Mouse (Mus musculus): Measurements from ENCODE around the gene Cpne6. TPM values are rescaled to one million over a fixed set of nuclear protein-coding genes. Genes with fewer than 3 reads are reported as not detected.

Gene Cpne6
- polyA plus RNA-seq, 2 experiments: 0.65 to 0.83 TPM

GRCm38 (mm10) chr14:55469041-55469440, 41.2 kb upstream of the Cpne6 start:
- 74% methylated on average over 2 of the region's 2 CpGs for WGBS
- H3K4me1 ChIP-seq (ENCODE audit: control insufficient read depth, insufficient read depth, low read length): no peaks in the 10 kb centered on the region
- H3K27ac ChIP-seq (replicated peaks; ENCODE audit: low read depth, low read length): no peak overlapping the region
- H3K4me2 ChIP-seq (replicated peaks; ENCODE audit: low read depth, low read length, severe bottlenecking): no peak overlapping the region
- DNase-seq (ENCODE audit: low spot score): no peak
- ATAC-seq (ENCODE audit: low FRiP score, low read depth): no peak
- H3K27me3 ChIP-seq (ENCODE audit: control insufficient read depth, insufficient read depth, low read length): no peaks in the 10 kb centered on the region
- no peaks in the 10 kb centered on the region for H3K36me3 ChIP-seq (ENCODE audit: control insufficient read depth, insufficient read depth, low read length)
- no peak overlapping the region for H3K9ac ChIP-seq (ENCODE audit: low read depth, low read length, severe bottlenecking)
- no peak overlapping the region for H3K4me3 ChIP-seq (replicated peaks; ENCODE audit: low read length)
- no peaks in the 10 kb centered on the region for H3K9me3 ChIP-seq (ENCODE audit: control insufficient read depth, low read length)
- TF ChIP-seq POLR2A (IDR thresholded peaks at IDR 0.05; ENCODE audit: borderline replicate concordance, extremely low read depth, insufficient read depth, insufficient read length): no peak

- no peak for TF ChIP-seq POLR2A (IDR thresholded peaks at IDR 0.05; ENCODE audit: borderline replicate concordance, extremely low read depth, insufficient read depth, insufficient read length)
- WGBS: 76% methylated on average over 6 of the region's 6 CpGs
- ATAC-seq (ENCODE audit: low FRiP score, low read depth) (no peak), DNase-seq (ENCODE audit: low spot score) (no peak)
- no peak overlapping the region for H3K27ac ChIP-seq (replicated peaks; ENCODE audit: low read depth, low read length)
- H3K4me3 ChIP-seq (replicated peaks; ENCODE audit: low read length): no peak overlapping the region
- H3K9ac ChIP-seq (ENCODE audit: low read depth, low read length, severe bottlenecking): no peak overlapping the region
- H3K36me3 ChIP-seq (ENCODE audit: control insufficient read depth, insufficient read depth, low read length): no peaks in the 10 kb centered on the region
- H3K4me2 ChIP-seq (replicated peaks; ENCODE audit: low read depth, low read length, severe bottlenecking): no peak overlapping the region
- H3K4me1 ChIP-seq (ENCODE audit: control insufficient read depth, insufficient read depth, low read length): no peaks in the 10 kb centered on the region
- H3K9me3 ChIP-seq (ENCODE audit: control insufficient read depth, low read length): no peaks in the 10 kb centered on the region
- no peaks in the 10 kb centered on the region for H3K27me3 ChIP-seq (ENCODE audit: control insufficient read depth, insufficient read depth, low read length)
These were observed 40.4 kb upstream of the Cpne6 start for GRCm38 (mm10) chr14:55469821-55470220.

- no peaks in the 10 kb centered on the region for H3K9me3 ChIP-seq (ENCODE audit: control insufficient read depth, low read length)
- no peak overlapping the region for H3K27ac ChIP-seq (replicated peaks; ENCODE audit: low read depth, low read length)
- H3K9ac ChIP-seq (ENCODE audit: low read depth, low read length, severe bottlenecking): no peak overlapping the region
- H3K36me3 ChIP-seq (ENCODE audit: control insufficient read depth, insufficient read depth, low read length): no peaks in the 10 kb centered on the region
- WGBS: 9% methylated on average over 10 of the region's 10 CpGs
- no peak for TF ChIP-seq POLR2A (IDR thresholded peaks at IDR 0.05; ENCODE audit: borderline replicate concordance, extremely low read depth, insufficient read depth, insufficient read length)
- DNase-seq (ENCODE audit: low spot score): peak; percentile 47
- H3K4me1 ChIP-seq (ENCODE audit: control insufficient read depth, insufficient read depth, low read length): no peaks in the 10 kb centered on the region
- ATAC-seq (ENCODE audit: low FRiP score, low read depth): no peak
- no peak overlapping the region for H3K4me2 ChIP-seq (replicated peaks; ENCODE audit: low read depth, low read length, severe bottlenecking)
- H3K4me3 ChIP-seq (replicated peaks; ENCODE audit: low read length): no peak overlapping the region
- no peaks in the 10 kb centered on the region for H3K27me3 ChIP-seq (ENCODE audit: control insufficient read depth, insufficient read depth, low read length)
These were observed 39.4 kb upstream of the Cpne6 start for GRCm38 (mm10) chr14:55470806-55471205.

- Histone ChIP-seq H3K36me3 (ENCODE audit: control insufficient read depth, insufficient read depth, low read length) (no peaks in the 10 kb centered on the region), H3K27me3 (ENCODE audit: control insufficient read depth, insufficient read depth, low read length) (no peaks in the 10 kb centered on the region), H3K27ac (replicated peaks; ENCODE audit: low read depth, low read length) (no peak overlapping the region), H3K9me3 (ENCODE audit: control insufficient read depth, low read length) (no peaks in the 10 kb centered on the region), H3K4me2 (replicated peaks; ENCODE audit: low read depth, low read length, severe bottlenecking) (no peak overlapping the region), H3K4me3 (replicated peaks; ENCODE audit: low read length) (no peak overlapping the region), H3K4me1 (ENCODE audit: control insufficient read depth, insufficient read depth, low read length) (no peaks in the 10 kb centered on the region), H3K9ac (ENCODE audit: low read depth, low read length, severe bottlenecking) (no peak overlapping the region)
- ATAC-seq (ENCODE audit: low FRiP score, low read depth) (no peak), DNase-seq (ENCODE audit: low spot score) (no peak)
- no peak for TF ChIP-seq POLR2A (IDR thresholded peaks at IDR 0.05; ENCODE audit: borderline replicate concordance, extremely low read depth, insufficient read depth, insufficient read length)
- 50% methylated on average over 2 of the region's 2 CpGs for whole genome bisulfite sequencing
These were observed 34.6 kb upstream of the Cpne6 start for GRCm38 (mm10) chr14:55475654-55476053.

- Histone ChIP-seq H3K27me3 (ENCODE audit: control insufficient read depth, insufficient read depth, low read length) (no peaks in the 10 kb centered on the region), H3K9me3 (ENCODE audit: control insufficient read depth, low read length) (no peaks in the 10 kb centered on the region), H3K27ac (replicated peaks; ENCODE audit: low read depth, low read length) (no peak overlapping the region), H3K9ac (ENCODE audit: low read depth, low read length, severe bottlenecking) (no peak overlapping the region), H3K4me2 (replicated peaks; ENCODE audit: low read depth, low read length, severe bottlenecking) (no peak overlapping the region), H3K4me3 (replicated peaks; ENCODE audit: low read length) (no peak overlapping the region), H3K36me3 (ENCODE audit: control insufficient read depth, insufficient read depth, low read length) (no peaks in the 10 kb centered on the region), H3K4me1 (ENCODE audit: control insufficient read depth, insufficient read depth, low read length) (no peaks in the 10 kb centered on the region)
- WGBS: 100% methylated on average over 1 of the region's 1 CpGs
- ATAC-seq (ENCODE audit: low FRiP score, low read depth) (no peak), DNase-seq (ENCODE audit: low spot score) (no peak)
- no peak for TF ChIP-seq POLR2A (IDR thresholded peaks at IDR 0.05; ENCODE audit: borderline replicate concordance, extremely low read depth, insufficient read depth, insufficient read length)
These were observed 32.8 kb upstream of the Cpne6 start for GRCm38 (mm10) chr14:55477421-55477820.

- DNase-seq (ENCODE audit: low spot score) (no peak), ATAC-seq (ENCODE audit: low FRiP score, low read depth) (no peak)
- H3K4me3 ChIP-seq (replicated peaks; ENCODE audit: low read length): no peak overlapping the region
- H3K9ac ChIP-seq (ENCODE audit: low read depth, low read length, severe bottlenecking): no peak overlapping the region
- no peaks in the 10 kb centered on the region for H3K9me3 ChIP-seq (ENCODE audit: control insufficient read depth, low read length)
- H3K36me3 ChIP-seq (ENCODE audit: control insufficient read depth, insufficient read depth, low read length): no peaks in the 10 kb centered on the region
- peak overlapping the region; percentile 56; the same call in 1 of the 2 replicates for H3K4me2 ChIP-seq (replicated peaks; ENCODE audit: low read depth, low read length, severe bottlenecking)
- WGBS: 92% methylated on average over 5 of the region's 5 CpGs
- TF ChIP-seq POLR2A (IDR thresholded peaks at IDR 0.05; ENCODE audit: borderline replicate concordance, extremely low read depth, insufficient read depth, insufficient read length): no peak
- H3K27me3 ChIP-seq (ENCODE audit: control insufficient read depth, insufficient read depth, low read length): no peaks in the 10 kb centered on the region
- no peaks in the 10 kb centered on the region for H3K4me1 ChIP-seq (ENCODE audit: control insufficient read depth, insufficient read depth, low read length)
- H3K27ac ChIP-seq (replicated peaks; ENCODE audit: low read depth, low read length): no peak overlapping the region
These were observed 32.4 kb upstream of the Cpne6 start for GRCm38 (mm10) chr14:55477829-55478228.

Data from limb, embryonic 14.5 days (tissue).